Mouse (Mus musculus): Measurements from ENCODE around the gene Far1.

Gene Far1

GRCm38 (mm10) chr7:113572741-113573140 lies 59.1 kb downstream of the Far1 start:
- DNase-seq: no peak

- DNase-seq: peak; percentile 65
Observed at GRCm38 (mm10) chr7:113582111-113582510, 68.5 kb downstream of the Far1 start.

DNA sequence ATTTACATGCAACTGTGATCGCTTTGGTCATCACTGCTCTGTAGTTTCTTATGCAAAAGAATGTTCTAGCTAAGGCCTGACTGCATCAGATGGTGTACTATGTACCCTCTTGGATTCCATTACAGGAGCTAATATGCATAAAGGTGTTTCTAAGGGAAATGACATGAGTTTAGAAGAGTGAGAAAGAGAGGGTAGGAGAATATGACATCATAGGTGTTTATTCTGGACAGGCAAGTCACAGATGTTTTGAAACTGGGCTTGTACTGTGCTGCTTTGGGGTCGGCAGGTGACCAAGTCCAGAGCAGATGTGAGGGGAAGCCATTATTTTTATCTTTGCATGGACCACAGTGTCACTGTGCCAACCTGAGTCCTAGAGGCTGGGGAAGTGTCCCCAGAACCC lies 75.6 kb downstream of the Far1 start:
- no peak for DNase-seq

- no peak for DNase-seq
Observed at GRCm38 (mm10) chr7:113590330-113590729, 76.7 kb downstream of the Far1 start.

DNA sequence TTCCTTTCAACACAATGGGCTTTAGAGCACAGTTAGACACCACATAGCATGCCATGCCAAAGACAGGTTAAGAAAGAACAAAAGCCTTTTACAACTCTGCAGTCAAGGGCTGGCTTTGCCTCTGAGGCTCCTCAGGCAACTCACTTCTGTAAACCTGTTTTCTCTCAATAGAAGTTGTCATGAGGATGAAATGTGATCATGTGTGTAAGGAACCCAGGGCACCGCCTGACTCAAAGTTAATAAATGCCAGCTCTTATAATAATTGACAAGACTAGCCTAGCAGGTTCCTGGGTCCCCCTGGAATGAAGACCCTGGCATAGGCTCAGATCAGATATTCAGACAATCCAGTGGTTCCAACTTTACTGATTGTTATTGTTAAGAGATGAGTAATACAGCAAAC lies 77.5 kb downstream of the Far1 start:
- no peak for DNase-seq

DNA sequence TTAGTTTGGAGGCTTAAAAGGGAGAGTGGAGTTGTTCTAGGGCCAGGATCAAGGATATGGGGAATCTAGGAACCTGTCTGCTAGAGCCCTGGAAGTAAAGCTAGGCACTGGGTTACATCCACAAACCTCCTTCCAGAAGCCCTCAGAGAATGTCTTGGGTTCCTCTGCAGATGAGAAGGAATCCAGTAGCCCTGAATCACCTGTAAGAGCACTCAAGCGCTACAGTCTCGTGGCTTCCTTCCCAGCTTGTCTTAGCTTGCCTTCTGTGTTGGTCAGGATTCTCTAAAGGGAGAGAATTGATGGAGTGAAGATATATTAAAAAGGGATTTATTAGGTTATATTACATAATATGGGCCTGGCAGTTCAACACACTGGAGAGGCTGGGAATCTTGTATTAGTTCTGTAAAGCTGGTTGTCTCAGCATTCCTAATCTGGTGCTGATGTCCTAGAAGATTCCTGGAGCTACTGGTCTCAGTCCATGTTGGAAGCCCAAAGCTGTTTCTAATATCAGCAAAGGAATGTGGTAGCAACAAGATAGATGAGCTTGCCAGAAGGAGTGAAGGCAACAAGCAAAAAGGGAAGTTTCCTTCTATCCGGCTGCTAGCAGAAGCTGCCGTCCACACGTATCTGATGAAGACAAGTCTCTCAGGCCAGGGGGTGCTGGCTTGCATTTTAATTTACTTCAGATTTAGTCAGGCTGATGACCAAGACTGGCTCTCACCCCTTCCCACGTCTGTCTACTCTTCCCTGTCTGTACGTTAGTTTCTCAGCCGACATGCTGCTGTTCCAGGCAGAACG lies 78.1 kb downstream of the Far1 start:
- DNase-seq: no peak

- no peak for DNase-seq
Observed at GRCm38 (mm10) chr7:113592696-113593095, 79.1 kb downstream of the Far1 start.

- DNase-seq: peak; percentile 82
Observed at GRCm38 (mm10) chr7:113594363-113594762, 80.7 kb downstream of the Far1 start.

- no peak for DNase-seq
Observed at GRCm38 (mm10) chr7:113597231-113597630, 83.6 kb downstream of the Far1 start.

- no peak for DNase-seq
Observed at GRCm38 (mm10) chr7:113601803-113602202, 88.2 kb downstream of the Far1 start.

DNA sequence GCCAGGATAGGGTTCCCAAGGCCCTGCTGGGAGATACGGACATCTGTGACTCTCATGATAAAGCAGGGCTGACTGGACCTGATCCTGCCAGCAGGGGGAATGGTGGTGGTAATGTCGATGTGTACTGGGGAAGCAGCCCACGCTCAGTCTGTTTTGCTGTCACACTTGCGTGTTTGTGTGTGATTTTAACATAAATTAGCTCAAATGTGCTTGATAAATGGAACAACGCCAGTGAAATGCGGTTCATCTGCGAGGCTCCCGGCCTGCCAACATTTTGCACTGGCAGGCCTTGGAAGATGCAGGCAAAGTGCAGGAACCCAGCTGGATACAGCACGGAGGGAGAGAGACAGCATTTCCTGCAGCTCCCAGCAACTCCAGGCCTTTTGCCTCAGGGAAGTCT lies 94.3 kb downstream of the Far1 start:
- DNase-seq: peak; percentile 67

GRCm38 (mm10) chr7:113609027-113609705 lies 95.5 kb downstream of the Far1 start:
- peak; percentile 95 for DNase-seq

- no peak for DNase-seq
Observed at GRCm38 (mm10) chr7:113612628-113613027, 99.0 kb downstream of the Far1 start.

GRCm38 (mm10) chr7:113614198-113614927 lies 100.7 kb downstream of the Far1 start:
- DNase-seq: no peak

DNA sequence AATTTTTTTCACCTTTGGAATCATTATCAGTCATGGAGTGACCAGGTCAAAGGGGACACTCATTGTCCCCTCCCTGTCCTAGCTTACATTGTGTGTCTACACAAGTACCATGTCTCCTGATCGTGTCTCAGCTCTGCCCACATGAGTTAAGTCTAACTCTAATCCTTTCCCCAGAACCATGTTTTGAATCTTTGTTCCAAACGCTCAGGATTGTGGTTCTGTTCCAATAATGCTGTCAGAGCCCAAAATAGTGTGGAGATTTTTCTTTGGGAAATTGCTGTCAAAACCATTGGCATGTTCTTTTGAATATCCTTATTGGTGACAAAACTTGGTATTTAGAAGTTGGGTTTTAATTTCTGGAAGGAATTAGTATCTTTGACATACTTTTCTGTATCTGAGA lies 105.5 kb downstream of the Far1 start:
- DNase-seq: no peak

GRCm38 (mm10) chr7:113619768-113620167 lies 106.1 kb downstream of the Far1 start:
- no peak for DNase-seq
